Mouse (Mus musculus) left cerebral cortex, postnatal 25 days (tissue): Measurements from ENCODE around the gene C3. TPM values are rescaled to one million over a fixed set of nuclear protein-coding genes. Genes with fewer than 3 reads are reported as not detected.

ENCODE experiments used
- DNase-seq, 2 experiments: peaks; one replicate each; pipeline ENCODE4 v3.0.0; 2022; ENCODE audit warnings: low spot score in 2 of 2, mixed read lengths in 1 of 2
- intact Hi-C: fragments of 180-260 bp; cut with DNase I; formaldehyde crosslinking; loops from one replicate; pipeline ENCODE4 v1.15.1; 2025
- total RNA-seq, 2 experiments: library from RNA; stranded (reverse); gene quantifications; 2 replicates each; pipeline ENCODE4 v1.2.3; 2021

The C3 gene
- total RNA-seq, 2 experiments from 2014 or later = 0.41 to 0.48 TPM

DNA sequence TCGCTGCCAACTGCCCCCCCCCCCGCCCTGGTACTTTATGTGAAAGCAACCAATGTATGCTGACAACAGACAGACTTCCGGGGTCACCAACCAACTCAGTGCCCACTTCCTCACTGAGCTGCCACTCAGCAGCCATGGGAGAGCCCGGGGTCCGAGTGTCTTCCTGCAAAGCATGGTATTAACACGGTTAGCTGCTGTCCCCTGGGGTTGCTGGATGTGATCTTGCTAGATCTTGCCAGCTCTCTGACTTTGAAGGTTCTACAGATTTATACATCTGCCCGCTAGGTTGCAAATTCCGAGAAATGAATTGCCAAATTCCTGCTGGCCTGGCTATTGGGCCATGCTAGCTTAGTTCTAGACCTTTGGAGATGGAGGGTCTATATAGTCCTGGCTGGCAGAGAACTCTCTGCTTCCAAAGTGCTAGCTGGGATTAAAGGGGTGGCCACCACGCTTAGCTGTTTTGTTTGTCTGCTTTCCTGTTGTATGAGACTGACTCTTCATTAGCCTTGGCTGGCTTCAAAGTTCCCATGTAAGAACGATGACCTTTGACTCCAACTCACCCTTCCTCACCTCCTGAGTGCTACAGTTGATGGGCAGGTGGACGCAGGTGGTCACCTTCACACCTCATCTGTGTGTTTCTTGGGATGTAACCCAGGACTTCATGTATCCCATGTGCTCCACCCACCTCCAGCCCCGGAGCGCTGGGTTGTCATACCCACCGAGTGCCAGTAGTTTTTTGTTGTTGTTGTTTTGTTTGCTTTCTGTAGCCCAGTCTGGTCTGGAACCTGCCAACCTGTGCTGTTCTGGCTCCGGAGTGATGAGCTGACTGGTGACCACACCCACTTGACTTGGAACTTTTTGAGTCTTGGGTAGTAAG lies 2.2 kb upstream of the C3 start:
- intact Hi-C loops = no loop called here
- no peak for DNase-seq

DNA sequence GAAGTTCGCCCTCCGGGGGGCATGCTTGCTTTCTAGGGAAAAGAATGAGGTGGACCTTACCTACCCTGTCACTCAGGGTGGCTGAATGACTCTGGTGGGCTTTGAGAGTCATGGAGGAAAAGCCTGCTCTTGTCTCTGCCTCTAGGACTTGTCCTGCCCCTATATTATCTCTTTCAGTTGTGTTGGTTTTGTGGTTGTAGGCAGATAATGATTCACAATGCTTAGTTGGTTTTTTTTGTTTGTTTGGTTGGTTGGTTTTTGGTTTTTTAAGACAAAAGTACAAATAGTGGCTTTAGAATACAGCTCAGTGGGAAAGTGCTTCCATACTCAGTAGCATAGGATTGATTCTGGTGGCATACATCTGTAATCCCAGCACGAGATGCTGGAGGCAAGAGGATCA lies 937 bp upstream of the C3 start:
- intact Hi-C loops = no loop called here
- DNase-seq = no peak

DNA sequence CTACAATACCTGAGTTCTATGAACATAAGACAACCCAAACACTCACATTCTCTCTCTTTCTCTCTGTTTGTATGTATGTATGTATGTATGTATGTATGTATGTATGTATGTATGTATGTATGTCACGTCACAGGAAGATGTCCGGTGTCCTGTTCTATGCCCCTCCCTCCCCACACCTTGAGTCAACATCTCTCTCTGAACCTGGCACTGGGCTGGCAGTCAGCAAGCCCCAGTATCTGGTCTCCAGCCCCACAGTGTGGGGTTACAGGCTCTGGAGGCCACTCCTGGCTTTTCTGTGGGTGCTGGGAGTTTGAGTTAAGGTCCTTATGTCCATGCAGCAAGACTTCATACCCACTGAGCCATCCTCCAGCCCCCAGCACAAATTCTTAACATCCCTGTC lies 468 bp downstream of the C3 start:
- DNase-seq = no peak
- intact Hi-C loops = no loop called here

DNA sequence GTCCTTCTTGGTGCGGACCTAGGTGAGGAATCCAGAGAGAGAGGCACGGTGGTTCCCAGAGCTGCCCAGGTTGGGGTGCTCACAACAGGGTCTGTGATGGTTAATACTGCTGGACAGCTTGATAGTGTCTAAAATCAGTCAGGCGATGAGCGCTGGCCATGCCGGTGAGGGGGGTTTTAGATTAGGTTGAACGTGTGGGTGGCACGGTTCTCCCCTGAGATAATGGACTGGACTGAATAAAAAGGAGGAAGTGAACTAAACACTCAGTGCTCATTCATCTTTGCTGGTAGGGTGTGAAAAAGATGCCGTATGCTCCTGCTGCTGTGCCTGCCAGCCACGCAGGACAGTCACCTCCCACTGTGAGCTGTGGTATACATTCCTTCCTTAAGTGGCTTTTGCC lies 4.6 kb downstream of the C3 start:
- DNase-seq = no peak
- intact Hi-C loops = no loop called here

DNA sequence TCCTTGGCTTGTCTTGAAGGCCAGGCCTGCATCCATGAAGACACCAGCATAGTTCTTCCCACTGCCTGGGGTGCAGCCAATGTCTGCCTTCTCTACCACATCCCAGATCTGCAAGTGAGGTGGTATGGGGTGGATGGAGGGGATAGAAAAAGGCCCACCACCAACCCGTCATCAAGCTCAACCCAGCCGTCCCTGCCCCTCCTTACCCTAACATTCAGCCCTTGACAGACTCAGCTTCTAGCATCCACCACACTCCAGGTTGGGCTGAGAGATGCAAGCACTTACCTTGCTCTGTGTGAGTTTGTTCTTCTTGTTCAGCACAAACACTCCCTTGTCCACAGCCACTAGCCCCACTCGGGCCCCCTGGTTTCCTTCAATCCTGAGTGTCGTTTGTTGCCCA lies 6.0 kb downstream of the C3 start:
- intact Hi-C loops = loop anchor here (1.0 to 2.0 kb wide), 2 partner anchors 23 to 113 kb away; no protein-coding TSS in a partner anchor

DNA sequence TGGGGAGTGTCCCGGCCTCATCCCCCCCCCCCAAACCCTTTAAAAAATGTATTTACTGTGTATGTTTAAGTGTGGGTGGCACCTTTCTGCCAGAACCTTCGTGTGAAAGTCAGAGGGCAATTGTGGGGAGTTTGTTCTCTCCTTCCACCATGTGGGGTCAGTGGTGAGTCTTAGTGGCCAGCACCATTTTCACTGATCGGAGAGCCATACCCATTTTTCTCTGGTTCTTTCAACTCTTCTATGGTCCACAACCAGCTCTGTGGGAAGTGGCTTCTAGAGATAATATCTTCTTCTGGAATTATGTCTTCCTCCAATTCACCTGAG lies 8.1 kb downstream of the C3 start:
- intact Hi-C loops = loop anchor here (1.0 to 2.0 kb wide), 3 partner anchors 25 to 115 kb away; no protein-coding TSS in a partner anchor
- no peak for DNase-seq

More for the DNA sequence above, 6.0 kb downstream of the C3 start:
- DNase-seq = no peak

DNA sequence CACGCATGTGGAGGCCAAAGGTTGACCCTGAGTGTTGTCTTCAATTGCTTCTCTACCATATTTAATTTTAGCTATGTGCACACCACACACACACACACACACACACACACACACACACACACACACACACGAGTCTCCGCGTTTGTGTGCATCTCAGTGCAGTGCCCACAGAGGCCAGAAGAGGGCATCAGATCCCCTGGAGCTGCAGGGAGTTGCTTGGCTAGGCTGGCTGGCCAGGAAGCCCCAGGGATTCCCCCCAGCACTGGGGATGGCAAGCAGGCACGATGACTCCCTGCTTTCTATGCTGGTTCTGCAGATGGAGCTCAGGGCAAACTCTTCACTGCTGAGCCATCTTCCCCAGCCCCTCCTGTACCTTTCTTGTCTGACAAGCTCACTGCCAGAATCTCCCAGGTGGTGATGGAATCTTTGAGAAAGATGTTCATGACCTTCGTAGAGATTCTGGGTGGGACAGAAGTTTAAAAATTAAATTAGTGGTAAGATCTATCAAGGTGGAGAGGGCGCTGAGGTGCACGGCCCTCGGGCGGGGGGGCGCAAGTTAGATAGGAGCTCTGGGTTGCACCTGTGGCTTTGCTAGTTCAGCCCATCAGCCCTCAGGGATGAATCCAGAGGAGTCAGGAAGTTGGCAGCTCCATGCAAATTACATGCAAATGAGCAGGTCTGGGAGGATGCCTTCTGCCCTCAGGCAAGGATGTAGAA lies 8.6 kb downstream of the C3 start:
- intact Hi-C loops = loop anchor here (1.0 to 2.0 kb wide), 2 partner anchors 58 to 115 kb away; no protein-coding TSS in a partner anchor
- peak; percentile 51 to 54 for DNase-seq

DNA sequence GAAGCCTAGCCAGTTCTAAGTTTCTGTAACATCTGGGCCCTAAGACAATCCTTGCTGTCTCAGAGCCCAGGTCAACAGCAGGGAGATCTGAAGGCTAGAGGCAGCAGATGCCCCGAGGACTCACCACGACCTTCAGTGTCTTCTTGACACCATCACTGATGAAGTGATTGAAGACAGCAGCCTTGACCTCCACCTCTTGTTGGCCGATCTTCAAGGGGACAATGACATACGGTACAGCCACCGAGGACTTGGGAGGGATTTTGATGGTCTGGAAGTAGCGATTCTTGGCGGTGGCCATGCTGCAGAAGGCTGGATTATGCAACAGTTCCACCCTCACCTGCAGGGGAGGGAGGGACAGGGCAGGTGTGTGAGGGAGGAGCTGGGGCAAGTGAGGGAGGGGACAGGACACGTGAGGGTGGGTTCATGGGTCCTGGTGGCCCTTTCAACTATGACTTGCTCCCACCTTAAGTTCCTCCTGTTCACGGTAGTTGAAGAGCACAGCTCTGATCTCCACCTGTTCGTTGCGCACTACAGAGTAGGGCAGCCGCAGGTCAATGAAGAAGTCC lies 9.5 kb downstream of the C3 start:
- no peak for DNase-seq
- intact Hi-C loops = loop anchor here (2.0 kb wide), 1 partner anchor 116 kb away; no protein-coding TSS in a partner anchor

DNA sequence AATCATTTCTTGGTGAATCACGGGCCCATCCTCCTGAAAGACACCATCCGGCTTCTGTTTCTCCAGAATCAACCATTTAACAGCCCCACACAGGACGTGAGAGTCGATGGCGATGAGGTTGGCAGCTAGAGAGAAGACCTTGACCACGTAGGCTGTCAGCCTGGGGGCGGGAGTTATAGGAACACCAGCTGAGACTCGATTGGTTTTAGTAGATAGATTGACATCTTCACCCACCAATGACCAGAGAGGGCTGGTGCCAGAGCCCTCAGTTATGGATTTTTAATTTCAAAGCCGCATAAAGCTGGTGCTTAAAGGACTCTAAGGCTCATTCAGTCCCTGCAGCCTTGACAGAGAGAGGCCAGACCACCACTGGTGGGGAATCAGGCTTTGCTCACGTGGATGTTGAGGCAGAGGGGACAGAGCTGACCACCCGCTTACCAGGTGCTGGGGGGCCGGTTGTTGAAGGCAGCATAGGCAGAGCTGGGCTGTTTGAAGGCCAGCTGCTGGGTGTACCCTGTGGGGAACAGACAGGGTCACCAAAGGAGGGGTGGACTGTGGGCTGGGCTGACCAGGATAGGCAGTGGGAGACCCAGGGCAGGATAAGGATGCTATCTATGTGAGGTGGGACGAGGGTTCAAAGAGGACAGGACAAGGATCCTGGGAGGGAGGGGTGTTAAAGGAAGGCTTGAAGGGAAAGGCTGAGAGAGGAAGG lies 13.1 kb downstream of the C3 start:
- peak in 1 of 2 experiments; percentile 12 for DNase-seq
- intact Hi-C loops = no loop called here

DNA sequence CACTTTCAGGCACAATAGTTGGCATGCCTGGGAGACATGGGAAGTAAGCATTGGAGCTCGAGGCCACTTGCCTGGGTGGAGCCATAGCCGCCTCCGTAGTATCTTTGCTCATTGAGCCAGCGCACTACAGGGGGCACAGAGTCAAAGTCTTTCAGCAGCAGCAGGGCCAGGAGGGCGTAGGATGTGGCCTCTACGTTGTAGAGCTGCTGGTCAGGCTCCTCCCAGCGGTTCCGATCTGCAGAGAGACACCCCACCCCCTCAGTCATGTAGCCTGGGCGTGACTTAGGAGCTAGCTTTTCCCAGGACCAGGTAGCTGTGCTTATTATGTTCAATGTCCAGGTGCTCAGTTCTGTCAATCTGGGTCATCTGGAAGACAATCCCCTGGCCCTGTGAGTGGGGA lies 16.4 kb downstream of the C3 start:
- DNase-seq = no peak
- intact Hi-C loops = no loop called here

DNA sequence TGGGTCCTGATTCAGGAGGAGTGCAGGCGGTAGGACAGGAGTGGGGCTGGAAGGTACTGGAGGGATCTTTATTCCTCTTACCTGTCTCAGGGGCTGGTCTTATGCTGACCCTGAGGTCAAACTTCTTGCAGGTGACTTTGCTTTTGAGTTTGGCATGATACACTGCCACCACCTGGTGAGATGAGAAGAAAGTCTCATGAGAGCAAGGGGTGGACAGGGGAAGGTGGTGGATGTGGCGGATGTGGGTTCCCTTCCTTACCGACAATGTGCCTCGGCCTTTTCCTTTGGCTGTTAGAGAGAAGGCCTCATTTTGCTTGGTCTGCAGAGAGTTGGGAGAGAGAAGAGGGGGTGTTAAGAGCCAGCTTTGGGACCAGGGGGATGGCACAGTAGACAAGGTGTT lies 18.6 kb downstream of the C3 start:
- intact Hi-C loops = no loop called here
- no peak for DNase-seq

DNA sequence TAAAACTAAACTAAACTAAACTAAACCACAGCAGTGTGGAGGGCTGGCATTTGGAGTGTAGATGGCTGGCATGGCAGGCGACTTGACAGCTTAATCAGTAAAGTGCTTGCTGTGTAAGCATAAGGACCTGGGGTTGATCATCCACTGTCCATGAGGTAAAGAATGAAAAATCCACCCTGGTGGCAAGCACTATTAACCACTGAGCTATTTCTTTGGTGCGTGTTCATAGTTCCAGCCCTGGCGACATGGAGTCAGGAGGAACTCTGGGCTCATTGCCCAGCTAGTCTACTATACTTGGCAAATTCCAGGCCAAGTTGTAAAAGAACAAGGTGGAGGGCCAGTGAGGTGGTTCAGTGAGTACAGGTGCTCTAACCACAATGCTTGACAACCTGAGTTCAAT lies 20.0 kb downstream of the C3 start:
- intact Hi-C loops = no loop called here
- DNase-seq = no peak

DNA sequence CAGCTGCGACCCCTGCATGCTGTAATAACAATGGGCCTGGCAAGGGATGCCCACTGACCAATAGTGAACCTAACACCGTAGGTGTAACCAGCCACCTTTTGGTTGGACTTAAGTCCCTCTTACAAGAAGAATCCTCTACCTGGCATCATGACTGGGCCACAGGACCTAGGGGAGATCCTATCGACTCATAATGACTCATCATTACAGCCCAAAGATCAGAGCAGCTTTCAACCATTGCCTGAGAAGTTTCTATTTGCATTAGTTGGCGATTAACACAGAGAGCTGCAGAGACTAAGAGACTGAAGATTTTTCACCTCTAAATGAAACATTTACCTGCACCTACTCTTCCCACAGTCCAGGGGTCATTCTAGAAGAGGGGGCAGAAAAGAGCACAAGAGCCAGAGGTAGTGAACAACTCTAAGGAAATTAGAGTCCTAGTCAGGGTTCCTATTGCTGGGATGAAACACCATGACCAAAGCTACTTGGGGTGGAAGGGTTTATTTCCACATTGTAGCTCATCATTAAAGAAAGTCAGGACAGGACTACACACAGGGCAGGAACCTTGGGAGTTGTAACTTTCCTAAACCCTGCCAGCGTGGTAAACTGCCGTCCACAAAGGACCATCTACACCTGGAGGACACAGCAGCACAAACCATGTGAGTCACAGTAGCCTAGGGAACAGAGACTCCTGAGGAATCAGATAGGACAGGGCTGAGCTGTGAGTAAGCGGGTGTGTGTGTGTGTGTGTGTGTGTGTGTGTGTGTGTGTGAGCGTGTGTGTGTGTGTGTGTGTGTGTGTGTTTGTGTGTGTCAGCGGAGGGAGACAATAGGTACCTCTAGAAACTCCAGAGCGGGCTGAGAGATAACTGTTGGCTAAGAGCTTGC lies 25.9 kb downstream of the C3 start:
- intact Hi-C loops = no loop called here
- no peak for DNase-seq

DNA sequence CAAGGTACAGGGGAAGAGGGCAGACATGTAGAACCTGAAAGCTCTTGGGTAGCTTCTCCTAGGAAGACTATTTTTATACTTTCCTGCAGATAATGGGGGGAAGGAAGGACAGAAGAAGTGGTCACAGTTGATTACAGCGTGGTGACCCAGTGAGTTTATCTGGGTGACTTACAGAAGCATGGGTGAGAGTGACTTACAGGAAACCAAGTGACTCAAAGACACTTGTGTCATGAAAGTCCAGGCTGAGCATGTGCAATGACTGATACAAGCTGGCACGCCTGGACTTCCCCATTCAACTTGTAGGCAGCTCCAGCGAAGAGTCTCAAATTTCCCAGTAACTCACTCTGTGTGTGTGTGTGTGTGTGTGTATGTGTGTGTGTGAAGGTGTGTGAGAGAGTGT lies 29.7 kb downstream of the C3 start:
- intact Hi-C loops = no loop called here
- no peak for DNase-seq

DNA sequence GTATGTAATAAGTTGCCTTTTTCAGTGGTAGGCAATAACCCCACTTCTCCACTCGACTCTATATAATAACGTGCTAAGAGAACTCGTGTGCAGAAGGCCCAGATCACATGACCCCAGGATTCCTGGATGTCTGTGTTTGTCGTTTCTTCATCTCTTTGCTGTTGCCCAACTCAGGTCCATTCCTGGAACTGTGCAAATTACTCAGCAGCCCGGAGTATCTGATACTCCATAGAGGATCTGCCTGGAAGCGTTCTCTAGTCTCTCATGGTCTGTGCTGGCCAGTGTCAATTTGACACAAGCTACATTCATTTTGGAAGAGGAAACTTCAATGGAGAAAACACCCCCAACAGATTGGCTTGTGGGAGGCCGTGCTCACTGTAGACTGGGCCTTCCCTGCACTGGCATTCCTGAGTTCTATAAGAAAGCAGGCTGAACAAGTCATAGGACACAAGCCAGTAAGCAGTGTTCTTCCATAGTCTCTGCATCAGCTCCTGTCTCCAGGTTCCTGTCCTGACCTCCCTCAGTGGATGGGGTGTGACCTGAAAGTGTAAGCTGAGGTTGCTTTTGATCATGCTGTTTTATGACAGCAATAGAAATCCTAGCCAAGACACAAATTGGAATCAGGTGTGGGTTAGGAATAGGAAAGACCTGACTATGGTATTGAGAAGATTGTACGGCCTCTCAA lies 32.5 kb downstream of the C3 start:
- intact Hi-C loops = no loop called here

DNA sequence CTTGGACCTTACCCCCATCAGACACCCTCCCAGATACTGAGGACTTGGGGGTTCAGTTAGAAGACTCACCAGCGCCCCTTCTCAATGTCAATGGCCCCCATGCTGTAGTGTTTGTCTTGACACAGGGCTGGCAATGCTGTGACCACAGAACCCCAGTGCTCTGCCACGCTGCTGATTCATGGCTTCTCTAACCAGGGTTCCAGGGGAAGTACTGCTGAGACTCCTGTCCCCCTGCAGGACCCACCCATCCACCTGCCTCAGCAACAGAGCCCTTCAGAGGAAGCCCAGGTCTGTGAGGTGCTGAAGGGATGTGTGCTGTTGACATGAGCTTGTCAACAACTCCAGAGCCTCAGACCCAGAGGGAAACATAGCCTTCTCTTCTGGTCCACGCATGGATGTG lies 33.2 kb downstream of the C3 start:
- DNase-seq = no peak
- intact Hi-C loops = no loop called here

More for the DNA sequence above, 32.5 kb downstream of the C3 start:
- no peak for DNase-seq

DNA sequence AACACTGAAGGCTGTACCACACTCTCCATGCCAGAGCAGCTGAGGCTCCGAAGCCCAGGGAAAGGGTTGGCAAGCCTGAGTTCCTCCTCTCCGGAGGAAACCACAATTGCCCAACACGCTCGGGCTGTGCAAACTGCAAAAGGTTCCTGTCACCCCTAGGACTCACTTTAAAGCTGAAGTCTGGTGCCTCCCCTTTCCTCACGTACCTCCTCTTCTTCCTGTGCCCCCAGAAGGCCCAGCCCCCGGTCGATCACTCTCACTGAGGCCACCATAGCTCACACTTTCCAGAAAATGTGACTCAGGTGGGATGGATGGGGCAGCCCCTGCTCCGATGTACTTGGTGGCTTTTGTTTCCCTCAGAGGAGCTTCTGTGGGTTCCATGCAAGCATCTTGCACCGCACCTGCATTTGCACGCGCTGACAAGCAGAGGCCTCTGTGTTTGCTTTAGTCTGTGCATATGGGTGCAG lies 33.9 kb downstream of the C3 start, which contains the start of gene Tnfsf14:
Gene Tnfsf14, minus strand, starts transcription at position 137 of the 467 bp plus-strand sequence.
- DNase-seq = no peak
- intact Hi-C loops = no loop called here

DNA sequence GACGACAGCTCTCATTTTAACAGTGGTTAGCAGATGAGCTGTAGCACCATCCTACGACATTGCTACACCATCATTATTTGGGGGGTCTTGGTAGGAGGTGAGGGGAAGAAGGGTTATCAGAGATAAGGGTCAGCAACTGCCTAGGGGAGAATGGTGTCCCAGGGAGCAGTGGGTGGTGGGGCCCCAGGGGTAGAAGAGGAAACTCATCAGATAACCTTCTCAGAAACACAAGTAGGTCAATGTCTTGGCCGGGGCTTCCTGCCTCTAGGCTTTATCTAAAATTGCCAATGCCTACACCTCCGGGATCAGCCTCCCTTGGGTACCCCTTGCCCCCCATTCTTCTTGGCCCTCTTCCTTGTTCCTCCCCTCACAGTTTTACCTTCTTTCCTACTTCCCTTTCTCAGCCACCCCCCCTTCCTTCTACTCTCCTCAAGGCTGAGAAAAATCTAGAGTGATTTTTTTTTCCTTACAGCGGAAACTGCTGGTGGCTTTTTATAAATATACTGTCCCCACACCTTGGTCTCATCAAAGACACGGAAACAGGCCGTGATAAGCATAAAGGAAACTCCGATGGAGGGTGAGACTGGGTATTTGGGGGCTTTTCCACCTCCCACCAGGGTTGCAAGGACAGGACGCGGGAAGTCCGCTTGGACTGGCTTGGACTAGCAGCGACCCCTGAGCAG lies 39.3 kb downstream of the C3 start:
- DNase-seq = no peak
- intact Hi-C loops = no loop called here
